ENCODE assay signal across 11 mouse cellular contexts in the genomic region with DNA sequence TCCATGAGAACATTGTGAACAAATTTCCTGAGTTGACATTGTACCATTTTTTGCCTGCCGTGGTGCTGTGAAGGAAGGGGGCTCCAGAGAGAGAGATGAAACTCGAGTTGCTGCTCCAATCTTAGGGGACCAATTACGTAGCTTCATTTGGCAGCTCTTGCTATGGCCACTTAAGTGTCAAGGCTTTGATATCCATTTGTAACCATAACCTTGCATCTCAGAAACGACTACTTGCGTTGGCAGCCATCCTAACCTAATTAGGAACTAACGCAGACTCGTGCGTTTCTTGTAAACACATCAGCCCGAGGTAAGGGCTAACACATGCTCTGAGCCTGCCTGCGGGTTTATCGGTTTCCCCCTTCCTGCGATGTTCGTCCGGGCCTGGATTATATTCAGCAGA.
DNase-seq lines count a peak whose midpoint lies in the region; ATAC-seq lines count a peak whose summit lies in the region.
"Had no signal": no experiment of that assay in that cellular context is flagged by ENCODE, and none has a peak within 500 bp of the region (broad histone marks: within the 10 kb centered on the region; RNA-seq: fewer than 3 reads in every experiment).

No protein-coding gene starts in this region.

- no peaks in the 10 kb centered on the region for H3K36me3 ChIP-seq in kidney, embryonic 14.5 days (ENCODE audit: control insufficient read depth, insufficient read depth, low read length)
- H3K36me3 ChIP-seq in intestine, embryonic 16.5 days (ENCODE audit: control insufficient read depth, insufficient read depth, low read length), result no peaks in the 10 kb centered on the region
- H3K36me3 ChIP-seq: hindbrain, embryonic 13.5 days had no signal

- H3K4me2 ChIP-seq in kidney, embryonic 14.5 days (replicated peaks; ENCODE audit: low read depth, low read length), result peak overlapping the region; percentile 15; the same call in 1 of the 2 replicates
- peak overlapping the region; percentile 1; the same call in 1 of the 2 replicates for H3K4me2 ChIP-seq in intestine, embryonic 16.5 days (ENCODE audit: low read depth, low read length)
- H3K4me2 ChIP-seq: hindbrain, embryonic 13.5 days had no signal

- H3K9me3 ChIP-seq in kidney, embryonic 14.5 days (ENCODE audit: control insufficient read depth, low read length), result no peaks in the 10 kb centered on the region
- H3K9me3 ChIP-seq in intestine, embryonic 16.5 days (ENCODE audit: control insufficient read depth, low read length), result no peaks in the 10 kb centered on the region
- H3K9me3 ChIP-seq: hindbrain, embryonic 13.5 days had no signal

- no peak overlapping the region for H3K9ac ChIP-seq in kidney, embryonic 14.5 days (ENCODE audit: low read depth, low read length)
- H3K9ac ChIP-seq in intestine, embryonic 16.5 days (ENCODE audit: low read depth, low read length), result no peak overlapping the region
- H3K9ac ChIP-seq: hindbrain, embryonic 13.5 days had no signal

- DNase-seq in kidney, postnatal 25 days, result no peak
- DNase-seq in MN1 (ENCODE audit: low spot score), result peak; percentile 41
- DNase-seq in embryo, embryonic 10.5 days (ENCODE audit: low spot score), result peak; percentile 12
- DNase-seq in left cerebral cortex, adult 8-10 months (ENCODE audit: low spot score in 2 of 2), result no peak
- DNase-seq in left cerebral cortex, adult 11 months (ENCODE audit: low spot score), result no peak
- DNase-seq: adrenal gland, adult 2 months; heart, adult 2 months; lung, postnatal 36 days had no signal

- H3K4me3 ChIP-seq in kidney, embryonic 14.5 days (ENCODE audit: low read length), result no peak overlapping the region
- H3K4me3 ChIP-seq in intestine, embryonic 16.5 days (ENCODE audit: low read length), result no peak overlapping the region
- H3K4me3 ChIP-seq: heart, adult 2 months; hindbrain, embryonic 13.5 days had no signal

- 51% methylated on average over 14 of the region's 14 CpGs for WGBS in kidney, embryonic 14.5 days
- WGBS in intestine, embryonic 16.5 days, result 42% methylated on average over 14 of the region's 14 CpGs

- no peak for ATAC-seq in kidney, embryonic 14.5 days (ENCODE audit: low FRiP score, low TSS enrichment)
- ATAC-seq in intestine, embryonic 16.5 days, result no peak

- no peak overlapping the region for H3K27ac ChIP-seq in kidney, embryonic 14.5 days (ENCODE audit: low read depth, low read length)
- H3K27ac ChIP-seq in intestine, embryonic 16.5 days (ENCODE audit: low read length), result no peak overlapping the region
- H3K27ac ChIP-seq: heart, adult 2 months; hindbrain, embryonic 13.5 days had no signal

- H3K27me3 ChIP-seq in kidney, embryonic 14.5 days (ENCODE audit: control insufficient read depth, insufficient read depth, low read length), result no peaks in the 10 kb centered on the region
- no peaks in the 10 kb centered on the region for H3K27me3 ChIP-seq in intestine, embryonic 16.5 days (replicated peaks; ENCODE audit: control insufficient read depth, insufficient read depth, low read length)
- H3K27me3 ChIP-seq: hindbrain, embryonic 13.5 days had no signal

- no peaks in the 10 kb centered on the region for H3K4me1 ChIP-seq in kidney, embryonic 14.5 days (ENCODE audit: control insufficient read depth, insufficient read depth, low read length)
- H3K4me1 ChIP-seq in intestine, embryonic 16.5 days (ENCODE audit: control insufficient read depth, insufficient read depth, low read length), result no peaks in the 10 kb centered on the region
- H3K4me1 ChIP-seq: hindbrain, embryonic 13.5 days had no signal

Comparison
In these comparisons a context has a peak if more than half of its experiments do, and no peak if none do; other contexts are left out.
1. DNase-seq: peak in MN1 (single experiment) and embryo, embryonic 10.5 days (single experiment); none in kidney, postnatal 25 days (0 of 2), left cerebral cortex, adult 8-10 months (0 of 2) and left cerebral cortex, adult 11 months (single experiment).